Mouse (Mus musculus): ENCODE data around the gene Gm42791.

GRCm38 (mm10) chr5:148854166-148854565, 140.8 kb downstream of the Gm42791 start:
- TF ChIP-seq POLR2A (IDR thresholded peaks at IDR 0.05; ENCODE audit: low read depth, low read length) (no peak), CTCF (IDR thresholded peaks at IDR 0.05; ENCODE audit: extremely low read depth, insufficient read length, insufficient replicate concordance, low read depth, low read length) (no peak)
